Mouse (Mus musculus) B cell, adult 2 months (primary cell): Measurements from ENCODE around the gene Cmip.
A peak's percentile ranks its signal among the peaks of the same experiment; 100 is the strongest.

ENCODE experiments used
- DNase-seq, 2 experiments: peaks; one replicate each; pipeline ENCODE4 v3.0.0; 2022

Cmip gene

DNA sequence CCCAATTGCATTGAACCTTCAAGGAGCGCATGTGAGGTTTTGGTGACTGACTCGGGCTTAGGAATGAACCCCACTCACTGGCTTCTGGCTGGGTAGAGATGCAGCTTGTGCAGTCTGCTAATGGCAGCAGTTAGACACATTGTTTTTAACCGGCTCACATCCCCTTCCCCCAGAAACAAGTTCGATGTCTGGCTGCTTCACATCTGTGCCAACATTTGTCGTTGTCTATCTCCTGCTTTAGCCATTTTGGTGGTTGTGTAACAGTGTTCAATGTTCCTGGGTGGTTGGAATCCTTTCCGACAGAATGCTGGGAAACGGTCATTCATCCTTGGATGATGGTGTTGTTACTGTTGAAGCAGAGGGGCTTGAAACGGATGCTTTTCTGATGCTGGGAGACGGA is 72.3 kb downstream of the Cmip start:
- no peak for DNase-seq

DNA sequence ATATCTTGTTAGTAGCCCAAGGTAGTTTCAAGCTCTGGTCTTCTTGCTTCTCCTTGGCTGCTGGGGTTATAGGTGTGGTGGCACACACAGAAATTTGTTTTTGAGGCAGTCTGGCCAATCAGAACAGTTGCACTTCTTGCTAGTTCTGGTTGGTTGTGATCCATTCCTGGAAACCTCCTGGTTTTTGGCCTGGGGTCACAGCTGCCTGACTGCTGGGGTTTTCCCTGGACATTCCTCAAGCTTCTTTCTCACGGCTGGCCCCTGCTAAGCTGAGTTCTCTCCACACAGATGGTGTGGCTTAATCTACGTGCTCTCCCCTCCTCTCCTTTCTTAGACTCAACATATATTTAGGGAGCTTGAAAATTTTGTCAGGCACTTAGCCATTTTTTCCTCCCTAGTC is 73.0 kb downstream of the Cmip start:
- DNase-seq, result no peak

DNA sequence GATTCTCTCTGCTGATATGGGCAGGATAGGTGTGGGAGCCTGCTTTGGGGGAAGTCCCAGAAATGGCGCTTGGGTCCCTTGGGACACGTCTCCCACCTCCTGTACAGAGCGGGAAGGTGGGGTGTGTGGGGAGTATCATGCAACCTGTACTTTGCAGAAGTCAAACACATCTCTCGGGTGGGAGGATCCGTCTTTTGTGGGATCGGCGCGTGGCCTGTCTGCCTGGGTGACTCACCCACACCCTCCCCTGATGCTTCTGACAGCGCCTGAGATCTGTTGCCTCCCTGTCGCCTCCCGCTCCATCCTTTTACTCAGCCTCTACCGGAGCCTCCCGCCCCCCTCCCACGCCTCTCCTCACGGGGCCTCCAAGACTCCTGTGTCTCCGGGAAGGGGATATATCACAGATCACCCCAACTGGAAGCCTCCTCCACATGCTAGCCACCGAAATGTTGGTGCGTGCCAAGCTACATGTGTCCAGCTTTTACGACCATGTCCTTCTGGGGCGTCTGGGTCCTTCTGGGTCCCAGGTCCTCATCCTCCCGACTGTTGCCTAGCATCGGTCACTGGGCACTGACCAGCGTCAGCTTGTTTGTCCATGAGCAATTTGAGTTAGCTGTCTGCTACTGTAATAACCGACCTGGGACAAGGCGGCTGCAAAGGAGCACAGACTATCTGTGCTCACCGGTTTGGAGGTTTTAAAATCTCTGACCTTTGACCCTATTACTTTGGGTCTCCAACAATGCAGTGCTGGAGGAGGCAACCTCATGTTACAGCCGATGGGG is 75.6 kb downstream of the Cmip start:
- DNase-seq, result peak in 1 of 2 experiments; percentile 29

DNA sequence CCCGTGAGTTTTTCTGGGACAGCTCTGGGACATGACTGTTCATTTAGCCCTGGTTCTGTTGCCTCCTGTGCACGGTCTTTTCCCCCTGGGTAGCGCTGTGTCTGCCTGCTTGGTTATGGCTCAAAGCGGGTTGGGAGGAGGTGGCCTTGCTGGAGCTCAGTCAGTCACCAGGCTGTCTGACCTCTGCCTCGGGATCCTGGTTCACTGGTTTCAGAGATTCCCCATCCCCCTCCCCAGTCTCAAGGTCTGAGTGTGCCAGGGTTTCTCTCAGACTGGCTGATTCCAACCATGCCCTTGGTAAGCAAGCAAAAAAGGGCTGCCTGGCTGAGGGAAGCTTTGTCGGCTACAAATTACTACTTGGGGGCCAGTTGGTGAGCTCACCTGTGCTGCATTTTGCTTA is 76.8 kb downstream of the Cmip start:
- DNase-seq, result no peak

DNA sequence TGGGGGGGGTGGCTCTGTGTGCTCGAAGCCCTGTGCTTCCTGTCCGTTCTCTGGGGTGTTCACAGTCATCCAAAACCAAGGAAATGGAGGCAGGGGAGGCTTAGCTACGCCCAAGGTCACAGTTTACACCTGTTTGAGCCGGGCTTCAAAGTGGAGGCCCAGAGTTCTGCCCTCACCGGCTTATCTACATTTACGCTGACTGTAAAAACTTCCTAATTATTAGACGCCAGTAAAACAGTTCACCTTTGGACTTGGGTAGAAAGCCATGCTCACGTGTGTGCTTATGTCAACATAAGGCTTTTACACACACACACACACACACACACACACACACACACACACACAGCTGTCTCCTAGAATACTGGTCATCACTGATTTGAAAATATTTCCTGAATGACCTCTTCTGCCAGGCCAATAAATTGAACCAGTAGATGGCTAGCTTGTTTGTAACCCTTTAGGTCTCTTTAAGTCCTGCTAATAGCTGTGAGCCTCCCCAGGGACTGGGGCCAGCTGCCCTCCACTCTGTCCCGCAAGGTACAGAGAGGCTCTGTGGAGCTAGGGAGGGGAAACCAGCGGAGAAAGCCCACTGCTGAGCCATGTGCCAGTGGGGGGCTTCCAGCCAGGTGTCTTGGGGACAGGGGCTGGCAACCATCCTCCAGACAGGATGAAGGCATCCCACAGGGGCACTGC is 77.3 kb downstream of the Cmip start:
- no peak for DNase-seq

DNA sequence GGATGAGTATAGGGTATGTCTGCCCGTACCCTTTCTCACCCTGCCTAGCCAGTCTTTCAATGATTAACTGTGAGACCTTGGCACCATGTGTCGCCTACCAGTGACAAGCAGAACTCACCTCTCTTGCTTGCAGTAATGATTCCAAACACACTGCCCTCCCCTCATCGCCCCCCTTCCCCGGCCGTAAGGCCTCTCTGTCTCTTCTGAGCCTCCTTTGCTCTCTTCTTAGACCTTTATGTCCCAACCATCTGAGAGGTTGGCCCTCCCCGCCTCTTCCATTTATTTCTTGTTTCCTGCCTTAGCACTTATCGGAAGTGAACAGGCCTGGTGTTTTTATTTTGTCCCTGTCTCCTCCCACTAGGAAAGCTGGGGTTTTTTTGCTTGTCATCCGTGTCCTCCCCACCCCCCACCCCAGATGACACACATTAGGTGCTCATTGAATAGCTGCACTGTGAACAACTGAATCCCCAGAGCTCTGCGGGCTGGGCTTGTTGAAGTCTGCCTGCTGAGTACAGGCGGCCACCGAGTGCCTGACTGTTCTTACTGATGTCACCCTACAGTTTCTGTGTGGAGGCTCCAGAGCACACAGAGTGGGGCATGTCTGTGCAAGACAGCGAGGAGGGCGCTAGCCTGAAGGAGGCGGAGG is 78.0 kb downstream of the Cmip start:
- no peak for DNase-seq

DNA sequence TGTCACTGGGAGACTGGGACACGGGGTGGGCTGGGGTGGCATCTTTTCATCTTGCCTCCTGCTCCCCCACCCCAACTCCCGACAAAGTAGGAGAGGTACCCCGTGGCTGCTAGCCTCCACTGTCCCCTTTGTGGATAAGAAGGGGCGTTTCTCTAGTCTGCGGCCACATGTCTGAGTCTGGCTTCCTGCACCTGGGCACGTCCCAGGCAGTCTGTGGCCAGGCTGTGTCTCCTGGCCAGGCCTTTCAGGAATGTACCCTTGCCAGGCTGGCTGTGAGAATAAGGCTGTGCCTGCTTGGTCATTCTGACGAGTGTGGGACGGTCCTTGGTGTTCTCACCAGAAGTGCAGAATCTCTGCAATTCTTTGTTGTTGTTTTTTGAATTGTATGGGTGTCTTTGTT is 78.6 kb downstream of the Cmip start:
- DNase-seq, result no peak

DNA sequence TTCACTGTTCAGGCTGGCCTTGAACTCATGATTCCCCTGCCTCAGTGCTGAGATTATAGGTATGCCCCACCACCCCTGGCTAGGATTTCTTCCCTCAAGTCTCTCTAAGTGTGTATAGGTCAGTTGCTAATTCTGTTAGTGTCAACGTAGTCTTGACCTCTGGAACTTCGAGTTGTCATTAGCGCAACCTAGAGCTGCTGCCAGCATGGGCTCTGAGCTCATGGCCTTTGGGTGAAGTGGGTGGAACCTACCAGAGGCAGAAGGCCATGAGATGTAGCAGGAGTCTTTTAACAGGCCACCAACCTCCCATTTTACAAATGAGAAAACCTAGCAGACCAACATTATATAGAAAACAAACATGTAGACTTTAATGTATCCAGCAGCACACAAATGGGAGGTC is 80.3 kb downstream of the Cmip start:
- no peak for DNase-seq

DNA sequence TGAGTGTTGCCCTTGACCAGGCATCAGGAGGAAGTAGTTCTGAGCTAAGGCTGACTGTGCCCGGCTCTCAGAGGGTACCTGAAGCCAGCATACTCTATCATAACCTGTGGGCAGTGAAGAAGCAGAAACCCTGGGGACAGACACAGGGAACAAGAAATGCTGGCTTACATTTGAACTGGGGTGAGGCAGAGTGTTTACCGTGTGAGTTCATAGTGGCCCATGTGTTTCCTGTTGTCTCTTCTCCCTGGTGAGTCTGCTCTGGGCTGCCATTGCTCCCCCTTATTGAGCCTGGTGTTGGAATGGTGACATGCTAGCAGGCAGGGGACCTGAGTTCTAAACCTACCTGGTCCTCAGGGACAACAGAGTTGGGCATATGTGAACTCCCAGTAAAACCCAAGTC is 81.8 kb downstream of the Cmip start:
- DNase-seq, result no peak

DNA sequence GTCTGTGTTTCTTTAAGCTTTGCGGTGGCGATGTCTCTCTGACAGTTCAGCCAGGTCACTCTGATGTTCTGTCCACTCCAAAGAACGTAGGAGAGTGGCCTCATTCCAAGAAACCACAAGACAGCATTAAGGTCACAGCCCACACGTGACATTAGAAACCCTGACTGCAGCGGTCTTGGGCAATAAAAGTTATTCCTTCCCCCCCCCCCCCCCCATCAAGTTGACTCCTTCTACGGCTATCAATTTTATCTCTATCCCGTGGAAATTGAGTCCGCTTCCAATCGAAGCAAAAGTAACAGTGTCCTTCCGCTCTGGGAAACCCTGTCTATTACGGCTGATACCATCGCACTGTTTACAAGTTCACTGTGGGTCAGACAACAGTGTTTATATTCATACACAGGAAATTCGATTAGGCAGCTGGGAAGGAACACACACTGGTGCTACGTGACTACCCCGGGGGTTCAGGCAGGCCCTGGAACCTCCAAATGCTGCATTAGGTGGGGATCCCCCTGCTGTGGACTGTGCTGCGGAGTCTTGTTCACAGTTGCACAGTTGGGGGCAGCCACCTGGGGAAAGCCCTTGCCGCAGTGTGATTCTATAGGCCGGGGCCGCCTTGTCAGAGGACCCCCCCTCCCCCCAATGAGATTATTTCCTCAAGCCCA is 82.6 kb downstream of the Cmip start:
- peak in 1 of 2 experiments; percentile 28 for DNase-seq

DNA sequence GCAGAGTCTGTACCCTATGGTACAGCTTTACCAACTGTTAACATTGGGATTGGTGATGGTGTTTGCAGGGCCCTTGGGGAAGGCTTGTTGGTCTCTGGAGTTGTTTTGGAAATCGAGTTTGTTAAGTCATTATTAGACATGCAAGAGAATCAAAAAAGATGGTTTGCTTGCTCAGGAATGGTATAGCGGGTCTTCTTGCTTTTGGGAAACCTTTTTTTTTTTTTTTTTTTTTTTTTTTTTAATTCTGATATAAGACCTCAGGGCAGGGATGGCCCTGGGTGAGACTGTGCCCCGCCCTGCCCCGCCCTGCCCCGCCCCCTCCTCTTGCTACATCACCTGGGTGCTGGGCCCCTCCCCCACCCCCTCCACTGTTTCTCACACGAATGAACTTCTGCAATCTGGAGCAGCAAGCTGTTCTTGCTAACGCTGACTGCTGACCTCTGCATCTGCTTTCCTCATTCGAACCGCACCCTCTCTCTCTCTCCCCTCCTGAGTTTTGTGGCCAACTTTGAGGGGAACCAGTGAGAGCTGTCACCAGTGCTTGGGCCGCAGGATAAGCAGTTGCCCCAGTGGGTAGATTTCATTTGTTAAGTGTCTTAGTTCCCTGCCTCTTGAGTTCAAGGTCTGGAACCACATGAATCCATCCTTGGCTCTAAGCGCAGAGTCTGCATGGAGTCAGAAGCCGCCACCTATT is 83.2 kb downstream of the Cmip start:
- DNase-seq, result peak; percentile 38 to 50

DNA sequence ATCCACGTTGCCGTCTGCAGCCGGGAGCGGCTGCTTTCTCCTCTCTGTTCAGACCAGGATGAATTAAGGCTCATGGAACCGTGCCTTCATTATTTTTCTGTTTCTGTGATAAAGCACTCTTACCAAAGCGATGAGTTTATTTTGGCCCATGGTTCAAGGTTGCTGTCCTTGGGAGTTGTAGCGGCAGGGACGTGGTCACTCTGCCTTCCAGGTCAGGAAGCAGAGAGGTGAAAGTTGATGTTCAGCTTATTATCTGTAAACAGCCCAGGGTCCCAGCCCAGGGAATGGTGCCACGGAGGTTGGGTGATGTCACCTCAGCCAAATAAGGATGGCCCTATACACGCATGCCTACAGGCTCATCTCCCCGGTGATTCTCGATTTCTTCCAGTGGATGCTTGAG is 83.9 kb downstream of the Cmip start:
- DNase-seq, result no peak

DNA sequence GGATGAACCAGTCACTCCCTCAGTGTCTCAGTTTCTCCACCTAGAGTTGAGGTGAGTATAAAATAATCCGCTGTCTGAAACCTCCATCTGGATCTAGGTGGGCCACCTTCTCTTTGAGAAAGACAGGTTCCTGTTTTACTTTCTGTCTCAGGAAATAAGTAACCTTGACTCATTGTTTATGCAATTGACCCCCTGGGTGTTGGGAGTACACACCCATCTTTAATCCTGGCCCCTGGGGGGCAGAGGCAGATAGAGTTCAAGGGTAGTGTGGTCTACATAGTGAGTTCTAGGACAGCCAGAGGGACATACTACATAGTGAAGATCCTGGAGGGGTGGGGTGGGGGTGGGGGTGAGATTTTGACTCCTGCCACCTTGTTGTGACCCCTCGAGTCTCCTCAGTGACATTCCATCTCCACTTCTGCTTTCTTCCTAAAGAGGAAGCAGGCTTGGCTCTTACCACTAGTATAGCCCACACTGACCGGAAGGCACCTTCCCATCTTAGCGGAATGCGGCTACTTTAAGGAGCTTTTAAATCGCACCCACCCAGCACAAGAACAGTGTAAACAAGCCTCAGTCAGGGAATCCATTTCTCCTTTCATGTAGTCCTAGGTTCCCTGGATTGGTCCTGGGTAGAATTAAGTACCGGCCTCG is 86.0 kb downstream of the Cmip start:
- DNase-seq, result peak in 1 of 2 experiments; percentile 38

DNA sequence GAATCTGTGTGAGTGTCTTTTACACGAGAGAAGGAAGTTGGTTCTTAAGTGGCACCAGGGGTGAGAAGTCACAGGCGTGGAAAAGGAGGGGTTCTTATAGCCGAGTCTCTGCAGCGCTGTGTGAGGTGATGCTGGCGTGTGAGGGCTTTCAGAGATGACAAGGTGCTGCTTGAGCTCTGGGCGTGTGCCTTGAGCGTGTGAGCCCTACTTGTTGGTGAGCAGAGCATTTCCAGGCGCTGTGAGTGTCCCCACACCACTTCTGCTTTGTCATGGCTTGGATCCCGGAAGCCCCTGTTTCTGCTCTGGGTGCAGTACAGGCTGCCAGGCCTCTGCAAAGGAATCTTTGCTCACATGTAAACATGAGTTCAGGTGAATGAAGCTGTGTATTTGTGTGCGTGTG is 86.6 kb downstream of the Cmip start:
- peak; percentile 27 to 32 for DNase-seq

DNA sequence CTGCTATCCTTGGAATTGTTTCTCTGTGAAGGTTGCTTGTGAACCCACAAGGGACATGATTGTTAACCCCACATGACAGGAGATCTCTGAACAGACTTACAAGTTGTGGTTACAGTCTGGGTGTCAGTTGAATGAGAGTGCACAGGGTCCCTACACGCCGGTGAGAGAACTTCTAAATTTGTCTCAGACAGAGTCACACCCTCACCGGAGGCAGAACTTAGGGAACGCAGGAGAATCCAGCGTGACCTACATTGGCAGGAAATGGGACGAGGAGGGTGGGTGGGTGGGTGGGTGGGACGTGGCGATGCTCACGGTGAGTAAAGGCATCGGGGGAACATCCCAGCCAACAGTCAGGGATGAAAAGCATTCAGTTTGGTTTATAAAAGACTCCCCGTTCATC is 88.0 kb downstream of the Cmip start:
- no peak for DNase-seq

DNA sequence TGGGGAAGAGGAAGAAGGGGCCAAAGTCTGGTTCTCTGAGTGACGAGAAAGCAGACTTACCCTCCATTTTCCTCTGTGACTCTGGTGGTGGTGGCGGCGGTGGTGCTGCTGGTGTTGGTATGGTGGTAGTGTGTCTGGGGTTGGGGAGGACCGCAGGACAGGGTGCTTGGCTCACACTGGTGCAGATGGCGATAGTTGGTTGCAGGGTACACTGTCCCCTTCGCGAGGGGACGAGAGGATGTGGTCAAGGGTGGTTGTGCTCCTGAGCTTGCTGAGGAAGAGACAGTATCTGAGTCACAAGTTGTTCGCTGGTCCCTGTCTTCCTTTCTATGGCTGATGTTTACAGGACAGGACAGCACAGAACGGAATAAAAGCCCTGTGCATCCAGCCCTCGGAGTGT is 88.5 kb downstream of the Cmip start:
- no peak for DNase-seq

DNA sequence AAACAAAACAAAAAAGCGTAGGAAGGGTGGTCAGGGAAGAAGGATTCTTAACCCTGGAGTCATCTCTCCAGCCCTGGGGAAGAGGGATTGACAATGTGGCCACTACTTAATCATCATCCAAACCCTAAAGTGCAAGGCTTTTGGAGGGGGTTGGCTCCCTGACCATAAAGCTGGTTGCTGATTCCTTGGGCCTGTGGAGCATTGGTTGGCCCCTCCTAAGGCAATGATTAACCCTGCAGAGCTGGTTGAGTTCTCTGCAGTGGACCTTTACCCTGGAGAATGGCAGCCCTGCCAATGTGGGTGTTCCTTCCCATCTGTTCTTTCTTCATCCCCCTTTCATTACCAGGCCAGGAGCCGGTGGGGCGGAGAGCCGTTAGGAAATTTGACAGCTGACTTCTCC is 90.7 kb downstream of the Cmip start:
- no peak for DNase-seq

DNA sequence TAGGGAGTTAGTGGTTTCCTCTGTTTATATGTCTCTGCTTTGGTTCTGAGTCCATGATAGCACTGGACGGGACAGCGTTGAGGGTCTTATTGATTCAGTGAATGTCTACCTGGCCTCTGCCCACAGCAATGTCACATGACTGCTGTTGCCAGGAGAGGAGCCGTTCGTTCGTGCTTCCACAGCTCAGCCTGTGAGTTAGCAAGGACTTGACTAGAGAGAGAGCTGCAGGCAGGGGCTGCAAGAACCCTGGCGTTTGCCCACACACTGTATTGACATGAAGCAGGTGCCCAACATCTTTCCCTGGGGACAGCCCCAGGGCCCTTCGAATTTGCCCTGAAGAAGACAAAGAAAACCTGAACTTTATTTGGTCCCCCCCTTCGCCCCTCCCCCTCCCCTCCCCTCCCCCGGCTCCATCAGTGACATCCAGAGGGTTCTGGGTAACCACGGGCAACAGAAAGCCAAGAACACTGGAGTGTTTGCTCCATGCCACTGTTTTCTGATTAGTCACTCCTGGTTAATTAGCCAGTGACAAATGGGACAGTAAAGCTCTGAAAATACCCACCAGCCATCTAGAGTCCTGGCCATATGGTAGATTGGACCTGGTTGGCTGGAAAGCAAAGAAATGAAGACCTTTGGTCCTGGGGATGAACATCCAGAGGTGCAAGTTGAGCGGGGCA is 92.0 kb downstream of the Cmip start:
- DNase-seq, result no peak

DNA sequence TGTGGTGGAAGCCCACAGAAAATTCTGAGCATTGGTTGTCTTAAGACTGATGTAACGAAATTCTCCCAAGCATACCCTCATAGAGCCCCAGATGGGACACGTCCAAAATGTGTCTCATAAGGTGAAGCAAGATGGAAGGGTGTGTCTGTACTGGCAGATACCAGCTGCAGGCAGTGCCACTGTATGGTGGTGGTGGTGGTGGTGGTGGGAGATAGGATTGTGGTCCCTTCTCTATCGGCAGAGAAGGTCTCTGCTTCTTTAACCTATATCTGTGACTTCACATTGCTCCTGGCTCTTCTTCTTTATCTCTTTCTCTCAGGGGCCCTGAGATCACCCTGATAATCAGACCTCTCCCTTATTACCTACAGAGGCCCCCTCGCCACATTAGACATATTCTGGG is 92.7 kb downstream of the Cmip start:
- DNase-seq, result no peak

DNA sequence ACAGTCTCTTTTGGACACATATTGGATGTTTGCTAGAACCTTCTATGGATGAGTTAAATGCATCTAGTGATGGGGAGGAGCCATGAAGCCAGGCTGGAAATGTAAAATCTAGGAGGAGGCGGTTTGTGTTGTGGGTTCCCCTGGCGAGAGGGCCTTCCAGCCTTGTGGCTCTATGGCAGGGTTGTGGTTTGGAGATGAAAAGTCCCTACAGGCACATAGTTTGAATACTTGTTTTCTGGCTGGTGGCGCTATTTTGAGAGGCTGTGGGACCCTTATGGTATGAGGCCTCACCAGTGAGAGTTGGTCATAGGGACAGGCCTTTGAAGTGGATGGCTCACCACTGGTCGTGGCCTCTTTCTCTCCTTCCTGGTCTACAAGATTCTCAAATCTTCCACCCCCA is 95.2 kb downstream of the Cmip start:
- no peak for DNase-seq

DNA sequence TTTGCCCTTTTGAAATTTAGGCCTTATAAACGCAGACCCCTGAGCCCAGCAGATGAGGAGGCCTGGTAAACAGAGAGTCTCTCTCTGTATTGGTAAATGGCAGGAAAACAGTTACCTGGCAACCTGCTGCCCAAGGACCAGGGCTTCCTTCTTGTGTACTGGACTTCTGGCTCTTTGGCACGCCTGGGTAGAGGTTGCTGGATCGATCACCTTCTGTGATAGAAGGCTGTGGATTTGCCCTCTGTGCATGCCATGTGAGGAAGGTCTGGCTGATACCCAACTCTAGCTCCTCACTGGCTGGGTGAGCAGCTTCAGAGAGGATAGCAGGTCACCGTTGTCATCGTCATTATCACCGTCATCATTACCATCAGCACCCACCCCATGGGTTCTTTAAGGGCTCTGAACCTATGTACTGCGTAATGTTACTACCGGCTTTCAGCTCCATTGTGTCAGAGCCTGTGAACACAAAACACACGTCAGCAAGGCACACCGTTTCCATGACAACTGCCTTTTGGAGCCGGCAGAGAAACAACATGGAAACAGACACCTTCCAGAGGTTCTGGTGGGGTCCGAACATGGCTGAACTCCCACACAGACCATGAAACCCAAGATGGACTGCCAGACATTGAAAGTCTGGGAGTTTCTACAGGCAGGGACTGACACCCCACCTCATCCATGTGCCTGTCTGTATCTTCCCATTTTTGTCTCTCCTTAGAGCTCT is 98.4 kb downstream of the Cmip start:
- DNase-seq, result no peak
